ENCODE assay signal across 8 mouse cellular contexts in genomic region chr6:88752711-88753219, GRCm38 (mm10). TPM values are rescaled to one million over a fixed set of nuclear protein-coding genes. Genes with fewer than 3 reads are reported as not detected.
DNase-seq lines count a peak whose midpoint lies in the region; ATAC-seq lines count a peak whose summit lies in the region.

No protein-coding gene starts in this region.

- no peak overlapping the region for H3K4me3 ChIP-seq in neural tube, embryonic 12.5 days
- no peak overlapping the region for H3K4me3 ChIP-seq in kidney, embryonic 14.5 days (ENCODE audit: low read length)
- H3K4me3 ChIP-seq in neural tube, embryonic 15.5 days (replicated peaks), result no peak overlapping the region

- DNase-seq in cerebellum, adult 9-11 months, result peak; percentile 45
- DNase-seq in neural tube, embryonic 10.5 days (ENCODE audit: extremely low spot score, low spot score), result no peak
- no peak for DNase-seq in urinary bladder, postnatal 10 days (ENCODE audit: low spot score)

- no peaks in the 10 kb centered on the region for H3K36me3 ChIP-seq in neural tube, embryonic 12.5 days
- no peaks in the 10 kb centered on the region for H3K36me3 ChIP-seq in kidney, embryonic 14.5 days (ENCODE audit: control insufficient read depth, insufficient read depth, low read length)
- H3K36me3 ChIP-seq in neural tube, embryonic 15.5 days, result no peaks in the 10 kb centered on the region

- H3K4me2 ChIP-seq in neural tube, embryonic 12.5 days (replicated peaks), result no peak overlapping the region
- H3K4me2 ChIP-seq in kidney, embryonic 14.5 days (replicated peaks; ENCODE audit: low read depth, low read length), result no peak overlapping the region
- H3K4me2 ChIP-seq in neural tube, embryonic 15.5 days, result no peak overlapping the region

- no peak overlapping the region for H3K27ac ChIP-seq in neural tube, embryonic 12.5 days
- peak overlapping the region; percentile 3; the same call in 1 of the 2 replicates for H3K27ac ChIP-seq in kidney, embryonic 14.5 days (ENCODE audit: low read depth, low read length)
- H3K27ac ChIP-seq in neural tube, embryonic 15.5 days (replicated peaks), result peak overlapping the region; percentile 54

- H3K27me3 ChIP-seq in neural tube, embryonic 12.5 days (replicated peaks), result no peaks in the 10 kb centered on the region
- H3K27me3 ChIP-seq in kidney, embryonic 14.5 days (ENCODE audit: control insufficient read depth, insufficient read depth, low read length), result no peaks in the 10 kb centered on the region
- no peaks in the 10 kb centered on the region for H3K27me3 ChIP-seq in neural tube, embryonic 15.5 days (replicated peaks)

- 47% methylated on average over 5 of the region's 5 CpGs for WGBS in neural tube, embryonic 12.5 days
- WGBS in kidney, embryonic 14.5 days, result 44% methylated on average over 5 of the region's 5 CpGs
- 36% methylated on average over 5 of the region's 5 CpGs for WGBS in neural tube, embryonic 15.5 days

- ATAC-seq in cerebellum, adult (ENCODE audit: insufficient number of reproducible peaks, low FRiP score, low TSS enrichment), result no peak
- ATAC-seq in neural tube, embryonic 12.5 days (ENCODE audit: low FRiP score, low read depth), result peak; percentile 66
- ATAC-seq in kidney, embryonic 14.5 days (ENCODE audit: low FRiP score, low TSS enrichment), result peak; percentile 47; the same call in 1 of the 2 replicates
- peak; percentile 72 for ATAC-seq in neural tube, embryonic 15.5 days (ENCODE audit: low FRiP score)
- ATAC-seq in monocyte, adult 5-6 weeks (replicated peaks; ENCODE audit: insufficient number of reproducible peaks, low FRiP score, low TSS enrichment, poor library complexity, severe bottlenecking), result no peak

- H3K4me1 ChIP-seq in neural tube, embryonic 12.5 days, result no peaks in the 10 kb centered on the region; the same call in 1 of the 2 replicates
- peaks cover 4% of the 10 kb centered on the region; the same call in 1 of the 2 replicates for H3K4me1 ChIP-seq in kidney, embryonic 14.5 days (ENCODE audit: control insufficient read depth, insufficient read depth, low read length)
- peaks cover 20% of the 10 kb centered on the region for H3K4me1 ChIP-seq in neural tube, embryonic 15.5 days

- H3K9me3 ChIP-seq in neural tube, embryonic 12.5 days, result no peaks in the 10 kb centered on the region
- H3K9me3 ChIP-seq in kidney, embryonic 14.5 days (ENCODE audit: control insufficient read depth, low read length), result no peaks in the 10 kb centered on the region
- no peaks in the 10 kb centered on the region for H3K9me3 ChIP-seq in neural tube, embryonic 15.5 days (replicated peaks)

- no peak overlapping the region for H3K9ac ChIP-seq in neural tube, embryonic 12.5 days
- no peak overlapping the region for H3K9ac ChIP-seq in kidney, embryonic 14.5 days (ENCODE audit: low read depth, low read length)
- H3K9ac ChIP-seq in neural tube, embryonic 15.5 days (replicated peaks), result no peak overlapping the region

RNA-seq across cellular contexts. Expression of gene Mgll, which starts 28.6 kb away (rescaled TPM):
- 8.4 and 9.3 TPM in 2 replicates for polyA plus RNA-seq in neural tube, embryonic 12.5 days (2016; fragmentation: Nextera tagmentation; extraction: Ambion mirVana)
- polyA plus RNA-seq in kidney, embryonic 14.5 days (2014; fragmentation: Nextera tagmentation; extraction: Ambion mirVana), result 22.8 and 29.9 TPM in 2 replicates
- 72.1 and 74.7 TPM in 2 replicates for polyA plus RNA-seq in neural tube, embryonic 15.5 days (2015; fragmentation: Nextera tagmentation; extraction: Ambion mirVana)
- total RNA-seq in monocyte, adult 5-6 weeks (2017), result 1.9 to 3.9 TPM in 2 of 3 replicates, not detected in the other

Comparison
In these comparisons a context has a peak if more than half of its experiments do, and no peak if none do; other contexts are left out.
1. ATAC-seq: peak in neural tube, embryonic 12.5 days (single experiment), kidney, embryonic 14.5 days (single experiment) and neural tube, embryonic 15.5 days (single experiment); none in cerebellum, adult (single experiment) and monocyte, adult 5-6 weeks (single experiment).